ENCODE assay signal across 16 mouse cellular contexts in genomic region chr3:49768992-49769738, GRCm38 (mm10). TPM values are rescaled to one million over a fixed set of nuclear protein-coding genes. Genes with fewer than 3 reads are reported as not detected.
DNase-seq lines count a peak whose midpoint lies in the region; ATAC-seq and TF ChIP-seq lines count a peak whose summit lies in the region.
"Had no signal": no experiment of that assay in that cellular context is flagged by ENCODE, and none has a peak within 500 bp of the region (broad histone marks: within the 10 kb centered on the region; RNA-seq: fewer than 3 reads in every experiment).

No protein-coding gene starts in this region.

- intact Hi-C loops in gastrocnemius, adult 2 months (cut with DNase I): no loop called here

- 0 out of 2 replicates have a peak, but pooled peaks cover 3% of the 10 kb centered on the region for H3K4me1 ChIP-seq in neural tube, embryonic 11.5 days (ENCODE audit: control insufficient read depth, insufficient read depth, low read length)
- H3K4me1 ChIP-seq in forebrain, embryonic 14.5 days (ENCODE audit: control insufficient read depth, insufficient read depth, low read length): peaks cover 10% of the 10 kb centered on the region
- H3K4me1 ChIP-seq in midbrain, embryonic 10.5 days: peaks cover 39% of the 10 kb centered on the region

- peak; percentile 92 for ATAC-seq in neural tube, embryonic 11.5 days (ENCODE audit: insufficient read depth, low FRiP score, low TSS enrichment)
- peak; percentile 95 for ATAC-seq in forebrain, embryonic 14.5 days
- ATAC-seq: Patski had no signal

- no peak overlapping the region for H3K27ac ChIP-seq in neural tube, embryonic 11.5 days (ENCODE audit: low read depth, low read length)
- no peak overlapping the region for H3K27ac ChIP-seq in forebrain, embryonic 14.5 days (ENCODE audit: low read depth, low read length)
- H3K27ac ChIP-seq in midbrain, embryonic 10.5 days (replicated peaks): peak overlapping the region; percentile 80
- H3K27ac ChIP-seq in gastrocnemius, adult 2 months: no peak overlapping the region
- H3K27ac ChIP-seq: heart, embryonic 13.5 days; left cerebral cortex, adult 2 months; stomach, postnatal 0 days had no signal

- H3K9ac ChIP-seq in neural tube, embryonic 11.5 days (ENCODE audit: low read length): no peak overlapping the region
- H3K9ac ChIP-seq in forebrain, embryonic 14.5 days (ENCODE audit: low read length): no peak overlapping the region
- H3K9ac ChIP-seq: heart, embryonic 13.5 days had no signal

- TF ChIP-seq CTCF in gastrocnemius, adult 2 months (IDR thresholded peaks at IDR 0.05): no peak

- no peak overlapping the region for H3K4me2 ChIP-seq in neural tube, embryonic 11.5 days (ENCODE audit: low read depth)
- H3K4me2 ChIP-seq in forebrain, embryonic 14.5 days (ENCODE audit: low read length): no peak overlapping the region
- H3K4me2 ChIP-seq: heart, embryonic 13.5 days had no signal

- peak; percentile 56 for DNase-seq in neural tube, embryonic 11.5 days (ENCODE audit: low spot score)
- no peak for DNase-seq in neural tube, embryonic 10.5 days (ENCODE audit: extremely low spot score, low spot score)
- DNase-seq in forebrain, embryonic 14.5 days (ENCODE audit: low spot score): peak; percentile 80
- DNase-seq in midbrain, embryonic 10.5 days (ENCODE audit: low spot score): peak; percentile 73
- DNase-seq in testis, postnatal 10 days (ENCODE audit: low spot score): no peak
- DNase-seq in gastrocnemius, adult 2 months: no peak
- no peak for DNase-seq in layer of hippocampus, adult 18-20 months (ENCODE audit: low spot score in 2 of 2)
- DNase-seq in cerebellum, adult 8-10 months: no peak
- DNase-seq: B cell, adult 2 months; kidney, postnatal 25 days had no signal

- 12% methylated on average over 3 of the region's 3 CpGs for WGBS in neural tube, embryonic 11.5 days
- WGBS in forebrain, embryonic 14.5 days: 1% methylated on average over 3 of the region's 3 CpGs
- WGBS in midbrain, embryonic 10.5 days: 13% methylated on average over 3 of the region's 3 CpGs

- no peak overlapping the region for H3K4me3 ChIP-seq in neural tube, embryonic 11.5 days (ENCODE audit: low read depth, low read length)
- no peak overlapping the region for H3K4me3 ChIP-seq in forebrain, embryonic 14.5 days (ENCODE audit: low read depth, low read length)
- H3K4me3 ChIP-seq in midbrain, embryonic 10.5 days: no peak overlapping the region
- no peak overlapping the region for H3K4me3 ChIP-seq in gastrocnemius, adult 2 months
- H3K4me3 ChIP-seq: heart, embryonic 13.5 days; left cerebral cortex, adult 2 months had no signal

- no peaks in the 10 kb centered on the region for H3K9me3 ChIP-seq in neural tube, embryonic 11.5 days (ENCODE audit: control insufficient read depth, low read length)
- H3K9me3 ChIP-seq in forebrain, embryonic 14.5 days (replicated peaks; ENCODE audit: control insufficient read depth, low read length): no peaks in the 10 kb centered on the region
- no peaks in the 10 kb centered on the region for H3K9me3 ChIP-seq in midbrain, embryonic 10.5 days (replicated peaks)
- H3K9me3 ChIP-seq: heart, embryonic 13.5 days had no signal

- H3K27me3 ChIP-seq in neural tube, embryonic 11.5 days (ENCODE audit: control insufficient read depth, insufficient read depth, low read length): no peaks in the 10 kb centered on the region
- no peaks in the 10 kb centered on the region for H3K27me3 ChIP-seq in forebrain, embryonic 14.5 days (replicated peaks; ENCODE audit: control insufficient read depth, insufficient read depth, low read length)
- H3K27me3 ChIP-seq in midbrain, embryonic 10.5 days (ENCODE audit: low read depth, poor library complexity, severe bottlenecking): no peaks in the 10 kb centered on the region
- H3K27me3 ChIP-seq: heart, embryonic 13.5 days; Patski had no signal

- no peaks in the 10 kb centered on the region for H3K36me3 ChIP-seq in neural tube, embryonic 11.5 days (ENCODE audit: control insufficient read depth, insufficient read depth, low read length)
- H3K36me3 ChIP-seq in forebrain, embryonic 14.5 days (ENCODE audit: control insufficient read depth, insufficient read depth, low read length): no peaks in the 10 kb centered on the region
- no peaks in the 10 kb centered on the region for H3K36me3 ChIP-seq in midbrain, embryonic 10.5 days
- H3K36me3 ChIP-seq: heart, embryonic 13.5 days had no signal

RNA-seq across cellular contexts. Expression of gene Pcdh18, which starts 12.0 kb away (rescaled TPM):
- polyA plus RNA-seq in neural tube, embryonic 11.5 days (2014; fragmentation: Nextera tagmentation; extraction: Ambion mirVana): 73.4 and 78.7 TPM in 2 replicates
- polyA plus RNA-seq in forebrain, embryonic 14.5 days (2014; fragmentation: Nextera tagmentation; extraction: Ambion mirVana): 23.8 and 26.1 TPM in 2 replicates
- 59.1 and 71.5 TPM in 2 replicates for polyA plus RNA-seq in midbrain, embryonic 10.5 days (2016; fragmentation: Nextera tagmentation; extraction: Ambion mirVana)
- total RNA-seq in gastrocnemius, adult 2 months (2021): 1 to 10 TPM; 2.2 to 2.5 TPM
- 1 to 10 TPM; 1.9 to 2.9 TPM for total RNA-seq in layer of hippocampus, adult 18-20 months (2021)
- total RNA-seq: common myeloid progenitor, adult 5-6 weeks; neutrophil, adult 5-6 weeks had no signal

Comparison
In these comparisons a context has a peak if more than half of its experiments do, and no peak if none do; other contexts are left out.
1. DNase-seq: peak in neural tube, embryonic 11.5 days (single experiment), forebrain, embryonic 14.5 days (single experiment) and midbrain, embryonic 10.5 days (single experiment); none in neural tube, embryonic 10.5 days (single experiment), testis, postnatal 10 days (single experiment), gastrocnemius, adult 2 months (single experiment), layer of hippocampus, adult 18-20 months (0 of 2) and cerebellum, adult 8-10 months (single experiment).